ENCODE assay signal across 11 mouse cellular contexts in the genomic region with DNA sequence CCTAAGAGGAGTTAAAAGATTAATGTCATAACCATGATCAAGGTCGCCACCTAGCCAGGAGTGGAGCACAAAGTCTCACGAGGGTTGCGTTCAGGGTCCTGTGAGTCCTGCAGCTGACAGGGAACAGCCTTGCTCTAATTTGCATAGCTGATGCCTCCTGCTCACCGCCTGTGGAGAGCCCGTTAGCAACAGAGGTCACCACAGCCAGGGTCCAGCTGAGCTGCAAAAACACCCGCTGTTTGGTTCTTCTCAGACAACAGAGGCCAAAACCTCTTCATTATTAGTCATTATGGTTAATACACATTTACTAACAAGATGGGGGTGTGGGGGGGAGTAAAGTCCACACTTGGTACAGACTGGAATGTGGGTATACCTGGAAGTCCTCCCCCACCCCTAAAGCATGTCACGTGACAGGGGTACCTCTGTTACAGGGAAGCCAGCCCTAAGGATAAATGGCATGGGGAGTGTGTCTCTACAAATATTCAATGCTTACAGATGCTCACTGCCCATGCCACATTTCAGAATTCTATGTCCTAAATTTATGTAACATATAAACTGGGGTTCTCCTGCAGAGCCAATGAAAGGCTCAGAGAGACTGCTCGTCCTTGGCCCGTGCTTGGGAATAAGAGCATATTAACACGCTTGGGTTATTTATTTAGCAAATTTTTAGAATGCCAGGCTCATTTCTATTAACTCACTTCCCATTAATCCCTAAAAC.
A peak's percentile ranks its signal among the peaks of the same experiment; 100 is the strongest.
DNase-seq lines count a peak whose midpoint lies in the region; ATAC-seq and TF ChIP-seq lines count a peak whose summit lies in the region.
"Had no signal": no experiment of that assay in that cellular context is flagged by ENCODE, and none has a peak within 500 bp of the region (broad histone marks: within the 10 kb centered on the region; RNA-seq: fewer than 3 reads in every experiment).

No protein-coding gene starts in this region.

- no peak for TF ChIP-seq CTCF in thymus, adult 2 months (IDR thresholded peaks at IDR 0.05; ENCODE audit: borderline replicate concordance, control insufficient read depth, extremely low read depth, insufficient read depth, low read length, poor library complexity)

- peak; percentile 37 to 40 for DNase-seq in cerebellum, adult 18-20 months
- peak; percentile 34 to 60 for DNase-seq in kidney, adult 8-10 months
- DNase-seq in right cerebral cortex, postnatal 10 days (ENCODE audit: low spot score in 2 of 2) = no peak
- DNase-seq in urinary bladder, adult 18-20 months (ENCODE audit: low spot score in 2 of 2) = no peak
- DNase-seq in thymus, adult 2 months = no peak
- DNase-seq: heart, adult 18-20 months; lung, postnatal 14 days had no signal

- H3K36me3 ChIP-seq in neural tube, embryonic 12.5 days = no peaks in the 10 kb centered on the region
- H3K36me3 ChIP-seq in neural tube, embryonic 15.5 days = no peaks in the 10 kb centered on the region
- no peaks in the 10 kb centered on the region for H3K36me3 ChIP-seq in thymus, adult 2 months (ENCODE audit: control insufficient read depth, insufficient read depth, low read length)
- H3K36me3 ChIP-seq: limb, embryonic 12.5 days had no signal

- H3K4me1 ChIP-seq in neural tube, embryonic 12.5 days = peaks cover 5% of the 10 kb centered on the region
- H3K4me1 ChIP-seq in neural tube, embryonic 15.5 days = peaks cover 16% of the 10 kb centered on the region
- no peaks in the 10 kb centered on the region for H3K4me1 ChIP-seq in thymus, adult 2 months (replicated peaks; ENCODE audit: control insufficient read depth, insufficient read depth, low read length)

- no peaks in the 10 kb centered on the region for H3K9me3 ChIP-seq in neural tube, embryonic 12.5 days
- H3K9me3 ChIP-seq in neural tube, embryonic 15.5 days (replicated peaks) = no peaks in the 10 kb centered on the region
- H3K9me3 ChIP-seq: limb, embryonic 12.5 days had no signal

- no peak for TF ChIP-seq POLR2A in thymus, adult 2 months (IDR thresholded peaks at IDR 0.05; ENCODE audit: control insufficient read depth, extremely low read depth, insufficient read depth, low read length, poor library complexity)

- ATAC-seq in neural tube, embryonic 12.5 days (ENCODE audit: low FRiP score, low read depth) = peak; percentile 82
- no peak for ATAC-seq in neural tube, embryonic 15.5 days (ENCODE audit: low FRiP score)
- ATAC-seq: inflammation-experienced regulatory T-cells, adult 6 months had no signal

- no peak overlapping the region for H3K27ac ChIP-seq in neural tube, embryonic 12.5 days
- no peak overlapping the region for H3K27ac ChIP-seq in neural tube, embryonic 15.5 days (replicated peaks)
- H3K27ac ChIP-seq in thymus, adult 2 months (ENCODE audit: control insufficient read depth, insufficient read depth, low read length) = no peak overlapping the region
- H3K27ac ChIP-seq: limb, embryonic 12.5 days had no signal

- H3K27me3 ChIP-seq in neural tube, embryonic 12.5 days (replicated peaks) = no peaks in the 10 kb centered on the region
- H3K27me3 ChIP-seq in neural tube, embryonic 15.5 days (replicated peaks) = no peaks in the 10 kb centered on the region
- no peaks in the 10 kb centered on the region for H3K27me3 ChIP-seq in thymus, adult 2 months (ENCODE audit: control insufficient read depth, insufficient read depth, low read length)

- no peak overlapping the region for H3K4me2 ChIP-seq in neural tube, embryonic 12.5 days (replicated peaks)
- no peak overlapping the region for H3K4me2 ChIP-seq in neural tube, embryonic 15.5 days
- H3K4me2 ChIP-seq: limb, embryonic 12.5 days had no signal

- no peak overlapping the region for H3K4me3 ChIP-seq in neural tube, embryonic 12.5 days
- no peak overlapping the region for H3K4me3 ChIP-seq in neural tube, embryonic 15.5 days (replicated peaks)
- no peak overlapping the region for H3K4me3 ChIP-seq in thymus, adult 2 months (ENCODE audit: control insufficient read depth, insufficient read depth, low read length)
- H3K4me3 ChIP-seq: limb, embryonic 12.5 days had no signal

- H3K9ac ChIP-seq in neural tube, embryonic 12.5 days = no peak overlapping the region
- no peak overlapping the region for H3K9ac ChIP-seq in neural tube, embryonic 15.5 days (replicated peaks)
- H3K9ac ChIP-seq: limb, embryonic 12.5 days had no signal

- 16% methylated on average over 10 of the region's 10 CpGs for WGBS in neural tube, embryonic 12.5 days
- 17% methylated on average over 10 of the region's 10 CpGs for WGBS in neural tube, embryonic 15.5 days
- 39% methylated on average over 10 of the region's 10 CpGs for WGBS in thymus, adult 2 months

Comparison
In these comparisons a context has a peak if more than half of its experiments do, and no peak if none do; other contexts are left out.
1. DNase-seq: peak in cerebellum, adult 18-20 months (2 of 2) and kidney, adult 8-10 months (2 of 2); none in right cerebral cortex, postnatal 10 days (0 of 2), urinary bladder, adult 18-20 months (0 of 2) and thymus, adult 2 months (single experiment).